Mouse (Mus musculus) ES-E14 (cell line): ENCODE results near the gene Stx8. TPM values are rescaled to one million over a fixed set of nuclear protein-coding genes. Genes with fewer than 3 reads are reported as not detected.

Source experiments
- DNase-seq: peaks from one replicate; pipeline ENCODE4 v3.0.0-alpha.2; 2013; ENCODE audit warnings: low read depth, low spot score
- H3K27ac ChIP-seq: 2 replicates; pipeline ENCODE4 v1.5.1; 2012; ENCODE audit warnings: low read depth, mild to moderate bottlenecking, low read length, moderate library complexity, mixed read lengths; ENCODE audit not compliant: poor library complexity, insufficient read depth, severe bottlenecking
- H3K36me3 ChIP-seq: 2 replicates; pipeline ENCODE4 v1.6.1; 2012; ENCODE audit warnings: mild to moderate bottlenecking, low read length, moderate library complexity, mixed read lengths; ENCODE audit not compliant: control insufficient read depth, poor library complexity, insufficient read depth, severe bottlenecking
- H3K4me1 ChIP-seq, 2 experiments: fragments of 150-350 bp in 1 of 2; sonication (generic) in 1 of 2; 2 replicates each; pipeline ENCODE4 v1.6.1; 2012; ENCODE audit warnings: low read length in 2 of 2, mild to moderate bottlenecking in 1 of 2, mixed read lengths in 1 of 2; ENCODE audit not compliant: control insufficient read depth in 2 of 2, insufficient read depth in 2 of 2, poor library complexity in 1 of 2
- H3K4me3 ChIP-seq, 2 experiments: fragments of 150-350 bp in 1 of 2; sonication (generic) in 1 of 2; 2 replicates each; pipeline ENCODE4 v1.5.1; 2012; ENCODE audit warnings: low read length in 2 of 2, low read depth in 1 of 2, mild to moderate bottlenecking in 1 of 2, mixed read lengths in 1 of 2; ENCODE audit not compliant: insufficient read depth in 1 of 2, poor library complexity in 1 of 2, severe bottlenecking in 1 of 2
- H3K9ac ChIP-seq: 2 replicates; pipeline ENCODE4 v1.6.1; 2012; ENCODE audit warnings: low read depth, mild to moderate bottlenecking, low read length, mixed read lengths; ENCODE audit not compliant: poor library complexity, insufficient read depth, severe bottlenecking
- H3K9me3 ChIP-seq: fragments of 150-350 bp; sonication (generic); 2 replicates; pipeline ENCODE4 v1.6.1; 2012; ENCODE audit warnings: low read depth, mild to moderate bottlenecking, low read length; ENCODE audit not compliant: control insufficient read depth, insufficient read depth
- CHD2 ChIP-seq: IDR thresholded peaks from 2 replicates; pipeline ENCODE4 v1.6.1; 2014; ENCODE audit warnings: mild to moderate bottlenecking, low read depth, low read length, inconsistent platforms
- HCFC1 ChIP-seq: IDR thresholded peaks from 2 replicates; pipeline ENCODE4 v1.6.1; 2012; ENCODE audit warnings: low read length, inconsistent platforms, borderline replicate concordance; ENCODE audit not compliant: insufficient read depth
- MAFK ChIP-seq: IDR thresholded peaks from 2 replicates; pipeline ENCODE4 v1.6.1; 2014; ENCODE audit warnings: mild to moderate bottlenecking, low read depth, low read length, inconsistent platforms; ENCODE audit not compliant: insufficient read depth
- ZC3H11A ChIP-seq: IDR thresholded peaks from 2 replicates; pipeline ENCODE4 v1.6.1; 2012; ENCODE audit warnings: low read depth, mild to moderate bottlenecking, inconsistent platforms, low read length, borderline replicate concordance
- ZNF384 ChIP-seq: IDR thresholded peaks from 2 replicates; pipeline ENCODE4 v1.6.1; 2012; ENCODE audit warnings: low read depth, low read length, inconsistent platforms
- in situ Hi-C, 2 experiments: fragments of 600-800 bp; cut with MboI; formaldehyde crosslinking; loops; one replicate each; pipeline ENCODE4 v1.15.1; 2025; ENCODE audit warnings: low sequenced_read_pairs in 2 of 2, inconsistent platforms in 1 of 2; ENCODE audit not compliant: unreplicated experiment in 2 of 2
- total RNA-seq: library from RNA; depleted of rRNA; stranded (reverse); fragments of 300-350 nt; gene quantifications from 2 replicates; pipeline ENCODE4 v1.2.3, GENCODE M21; 2012

The Stx8 gene
- total RNA-seq, 1 experiment = 19.4 TPM

GRCm38 (mm10) chr11:67921091-67921826 lies 44.7 kb upstream of the Stx8 start:
- in situ Hi-C loops = no loop called here
- peak overlapping the region; percentile 82 to 89 for H3K4me3 ChIP-seq
- H3K9ac ChIP-seq = peak overlapping the region; percentile 79
- no peaks in the 10 kb centered on the region for H3K9me3 ChIP-seq
- H3K4me1 ChIP-seq = peaks cover 0 to 2% of the 10 kb centered on the region in 2 experiments; a peak in 1 of 4 replicates
- DNase-seq = peak; percentile 31
- no peak overlapping the region; the same call in 1 of the 2 replicates for H3K27ac ChIP-seq
- peaks cover 2% of the 10 kb centered on the region; the same call in 1 of the 2 replicates for H3K36me3 ChIP-seq
- TF ChIP-seq MAFK = no peak
- TF ChIP-seq CHD2 = no peak
- TF ChIP-seq HCFC1 = no peak
- TF ChIP-seq ZC3H11A = no peak
- TF ChIP-seq ZNF384 = no peak

DNA sequence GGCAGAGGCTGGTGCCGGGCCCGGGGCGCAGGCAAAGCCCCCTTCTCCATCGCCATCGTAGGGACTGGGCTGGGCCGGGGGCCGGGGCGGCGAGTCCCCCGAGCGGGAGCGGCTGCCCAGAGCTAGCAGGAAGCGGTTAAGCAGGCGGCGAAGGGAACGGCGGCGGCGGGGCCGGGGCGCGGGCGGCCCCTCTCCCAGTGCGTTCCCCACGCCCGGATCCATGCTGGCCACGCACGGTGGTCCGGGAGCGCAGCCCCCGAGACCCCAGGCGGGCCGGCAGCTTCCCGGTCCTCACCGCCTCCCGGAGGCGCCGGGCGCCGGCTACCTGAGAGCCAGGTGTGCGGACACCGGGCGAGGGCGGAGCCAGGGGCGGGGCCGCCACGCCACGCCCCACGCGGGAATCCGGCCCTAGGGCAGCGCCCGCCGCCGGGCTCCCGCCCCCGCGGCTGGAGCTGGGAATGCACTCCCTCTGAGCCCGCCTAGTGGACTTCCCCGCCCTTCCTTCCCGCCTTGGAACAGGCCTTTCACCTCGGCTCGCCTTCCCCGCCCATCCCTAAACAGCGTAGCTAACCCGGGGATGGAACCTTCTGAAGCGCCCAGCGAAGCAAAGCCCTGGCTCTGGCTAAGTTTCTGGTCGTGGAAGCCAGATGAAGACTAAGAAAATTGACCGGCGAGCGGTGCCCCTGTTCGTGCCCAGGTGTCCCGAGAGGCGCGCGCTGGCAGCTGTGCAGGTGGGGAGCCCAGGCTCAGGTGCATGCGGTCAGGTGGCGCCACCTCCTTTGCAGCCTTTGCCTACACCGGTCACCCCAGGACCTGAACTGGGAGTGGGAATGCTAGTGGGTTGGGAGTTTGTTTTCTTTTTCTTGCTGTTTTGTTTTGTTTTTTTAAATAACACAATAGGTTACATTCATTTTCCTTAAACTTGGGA lies 43.9 kb upstream of the Stx8 start, which contains the start of gene Usp43:
TSS of gene Usp43 (minus strand) at position 327 of the 928 bp plus-strand sequence.
- in situ Hi-C loops = no loop called here
- Histone ChIP-seq H3K9ac (peak within 1 kb of the TSS; percentile 79), H3K4me1 (peaks cover under 1 to 5% of the 10 kb centered on the region in 2 experiments), H3K27ac (peak within 1 kb of the TSS; percentile 42; the same call in 1 of the 2 replicates), H3K4me3 (peak within 1 kb of the TSS; percentile 82 to 89), H3K36me3 (peaks cover 2% of the 10 kb centered on the region; the same call in 1 of the 2 replicates), H3K9me3 (no peaks in the 10 kb centered on the region)
- DNase-seq = peak; percentile 69
- TF ChIP-seq ZC3H11A (no peak), ZNF384 (no peak), MAFK (no peak), CHD2 (no peak), HCFC1 (no peak)

GRCm38 (mm10) chr11:67922755-67923125 lies 43.3 kb upstream of the Stx8 start:
- in situ Hi-C loops = no loop called here
- Histone ChIP-seq H3K9me3 (no peaks in the 10 kb centered on the region), H3K4me3 (peak overlapping the region; percentile 82 to 89), H3K27ac (no peak overlapping the region), H3K36me3 (peaks cover 2% of the 10 kb centered on the region; the same call in 1 of the 2 replicates), H3K9ac (peak overlapping the region; percentile 79; the same call in 1 of the 2 replicates), H3K4me1 (peaks cover 3 to 6% of the 10 kb centered on the region in 2 experiments)
- DNase-seq = peak; percentile 71
- TF ChIP-seq HCFC1 = no peak
- no peak for TF ChIP-seq CHD2
- TF ChIP-seq ZC3H11A = no peak
- TF ChIP-seq ZNF384 = no peak
- no peak for TF ChIP-seq MAFK

DNA sequence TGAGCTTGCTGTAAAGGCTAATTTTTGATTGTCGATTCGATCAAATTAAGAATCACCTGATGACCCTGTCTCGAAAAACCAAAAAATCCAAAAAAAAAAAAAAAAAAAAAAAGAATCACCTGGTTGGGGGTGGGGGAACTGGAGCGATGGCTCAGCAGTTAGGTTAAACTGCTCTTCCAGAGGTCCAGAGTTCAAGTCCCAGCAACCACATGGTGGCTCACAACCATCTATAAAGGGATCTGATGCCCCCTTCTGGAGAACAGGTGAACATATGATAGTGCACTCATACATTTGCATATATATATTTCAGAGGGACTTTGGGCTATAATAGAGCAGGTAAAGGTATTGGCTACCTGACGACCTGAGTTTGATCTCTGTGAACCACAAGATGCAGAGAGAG lies 42.3 kb upstream of the Stx8 start:
- peaks cover 2% of the 10 kb centered on the region; the same call in 1 of the 2 replicates for H3K36me3 ChIP-seq

More for the DNA sequence above, 42.3 kb upstream of the Stx8 start:
- H3K4me3 ChIP-seq = no peak overlapping the region
- no peak for DNase-seq
- no peak overlapping the region for H3K9ac ChIP-seq
- no peak overlapping the region for H3K27ac ChIP-seq
- in situ Hi-C loops = no loop called here
- TF ChIP-seq ZNF384 = peak; percentile 72
- TF ChIP-seq ZC3H11A = no peak
- H3K9me3 ChIP-seq = no peaks in the 10 kb centered on the region
- peaks cover 7 to 9% of the 10 kb centered on the region in 2 experiments for H3K4me1 ChIP-seq
